Mouse (Mus musculus): ENCODE results near the gene Ptpn9. TPM values are rescaled to one million over a fixed set of nuclear protein-coding genes. Genes with fewer than 3 reads are reported as not detected.

The Ptpn9 gene
- total RNA-seq, 2 experiments from 2014 or later: 37.7 to 43.7 TPM

Other genes with a start within 250 kb of the Ptpn9 start
- gene Lingo1, start 198.5 kb upstream of the Ptpn9 start, total RNA-seq (2021): 1 to 10 TPM in 1 of 2 experiments, under 1 TPM in 1; 0.70 to 1.5 TPM
- gene Odf3l1, start 130.2 kb upstream of the Ptpn9 start, total RNA-seq (2021): 1 to 10 TPM in 1 of 2 experiments, under 1 TPM in 1; 0.66 to 6.0 TPM
- gene Cspg4, start 129.9 kb upstream of the Ptpn9 start, total RNA-seq (2021): 10 to 100 TPM in 1 of 2 experiments, 1 to 10 TPM in 1; 7.3 to 19.1 TPM
- gene Snx33, start 66.6 kb upstream of the Ptpn9 start, total RNA-seq (2021): 10 to 100 TPM; 20.9 to 25.6 TPM
- gene Imp3, start 57.4 kb upstream of the Ptpn9 start, total RNA-seq (2021): 10 to 100 TPM; 77.0 to 87.0 TPM
- gene Snupn, start 44.0 kb upstream of the Ptpn9 start, total RNA-seq (2021): 10 to 100 TPM; 14.4 to 15.2 TPM
- 10 to 100 TPM; 32.5 to 39.2 TPM for gene Sin3a, start 77.1 kb downstream of the Ptpn9 start, total RNA-seq (2021)
- 100 to 1,000 TPM; 108 to 151 TPM for gene Man2c1, start 135.8 kb downstream of the Ptpn9 start, total RNA-seq (2021)
- 10 to 100 TPM in 1 of 2 experiments, 1 to 10 TPM in 1; 8.2 to 11.1 TPM for gene Neil1, start 153.4 kb downstream of the Ptpn9 start, total RNA-seq (2021)
- 10 to 100 TPM; 52.3 to 57.6 TPM for gene Commd4, start 163.4 kb downstream of the Ptpn9 start, total RNA-seq (2021)
- gene Trcg1, start 241.6 kb downstream of the Ptpn9 start, total RNA-seq (2021): not detected

Measured in adrenal gland, adult 18-20 months (tissue).